Mouse (Mus musculus) megakaryocyte-erythroid progenitor cell, adult 5-6 weeks (primary cell): Measurements from ENCODE around the gene Lct. TPM values are rescaled to one million over a fixed set of nuclear protein-coding genes. Genes with fewer than 3 reads are reported as not detected.
"Not testable (repeated sequence)": the region's sequence is repeated elsewhere in the genome, so short reads cannot be mapped to it uniquely, and the experiment has no call there.

Experiments used
- ATAC-seq: replicated peaks from 2 replicates; pipeline ENCODE4 v1.8.0; 2016; ENCODE audit warnings: mild to moderate bottlenecking, inconsistent platforms; ENCODE audit not compliant: severe bottlenecking, poor library complexity, low FRiP score, low TSS enrichment
- total RNA-seq, 2 experiments: library from RNA; stranded (forward) in 1 of 2; stranded (reverse) in 1 of 2; fragments of 200-1000, 215-1000 nt in 1 of 2; fragments of >200 nt in 1 of 2; fragmentation: Nextera tagmentation in 1 of 2; gene quantifications; 2 replicates each; pipeline ENCODE4 v1.2.3; 2014 to 2017

Lct gene
- total RNA-seq, 2 experiments from 2014 or later = 0.59 TPM; not detected in 1

- no peak for ATAC-seq
Measured at GRCm38 (mm10) chr1:128309043-128309442, 19.1 kb downstream of the Lct start.

- no peak for ATAC-seq
Measured at GRCm38 (mm10) chr1:128303900-128304299, 24.2 kb downstream of the Lct start.

GRCm38 (mm10) chr1:128295717-128296528 lies 32.2 kb downstream of the Lct start:
- no peak for ATAC-seq

- no peak for ATAC-seq
Measured at GRCm38 (mm10) chr1:128295296-128295695, 32.8 kb downstream of the Lct start.

- no peak for ATAC-seq
Measured at GRCm38 (mm10) chr1:128293524-128293923, 34.6 kb downstream of the Lct start.

- ATAC-seq = no peak
Measured at GRCm38 (mm10) chr1:128290295-128290694, 37.8 kb downstream of the Lct start.

GRCm38 (mm10) chr1:128285136-128285535 lies 43.0 kb downstream of the Lct start:
- no peak for ATAC-seq

- ATAC-seq = no peak
Measured at GRCm38 (mm10) chr1:128284157-128284690, 43.9 kb downstream of the Lct start.

- ATAC-seq = no peak
Measured at GRCm38 (mm10) chr1:128282924-128283323, 45.2 kb downstream of the Lct start.

- ATAC-seq = no peak
Measured at GRCm38 (mm10) chr1:128281753-128282152, 46.4 kb downstream of the Lct start.

GRCm38 (mm10) chr1:128278563-128278962 lies 49.6 kb downstream of the Lct start:
- no peak for ATAC-seq

GRCm38 (mm10) chr1:128275908-128276307 lies 52.2 kb downstream of the Lct start:
- ATAC-seq = peak; percentile 84; the same call in 1 of the 2 replicates

GRCm38 (mm10) chr1:128270731-128271130 lies 57.4 kb downstream of the Lct start:
- ATAC-seq = no peak

- ATAC-seq = not testable (repeated sequence)
Measured at GRCm38 (mm10) chr1:128267061-128267460, 61.1 kb downstream of the Lct start.

- ATAC-seq = peak; percentile 51
Measured at GRCm38 (mm10) chr1:128244727-128245355, 83.3 kb downstream of the Lct start.

GRCm38 (mm10) chr1:128243996-128244726 lies 84.0 kb downstream of the Lct start:
- ATAC-seq = peak; percentile 95

GRCm38 (mm10) chr1:128243627-128243995 lies 84.5 kb downstream of the Lct start, which contains the start of gene Ubxn4:
TSS of gene Ubxn4 (plus strand) at chr1:128243964.
- peak; percentile 15 for ATAC-seq

GRCm38 (mm10) chr1:128235181-128235580 lies 92.9 kb downstream of the Lct start:
- ATAC-seq = no peak
